Mouse (Mus musculus): Measurements from ENCODE around the gene Mdm1.

- TF ChIP-seq POLR2A (IDR thresholded peaks at IDR 0.05; ENCODE audit: extremely low read depth, insufficient read depth, low read length) (no peak), CTCF (IDR thresholded peaks at IDR 0.05; ENCODE audit: low read depth, low read length) (no peak)
Measured at GRCm38 (mm10) chr10:118169212-118169611, 27.6 kb downstream of the Mdm1 start.
